Mouse (Mus musculus): Measurements from ENCODE around the gene Arf6. TPM values are rescaled to one million over a fixed set of nuclear protein-coding genes. Genes with fewer than 3 reads are reported as not detected.

Arf6 gene
- total RNA-seq, 2 experiments from 2014 or later = 49.9 to 61.4 TPM

GRCm38 (mm10) chr12:69402100-69402499 lies 30.1 kb downstream of the Arf6 start:
- intact Hi-C loops (cut with DNase I) = no loop called here
- DNase-seq (ENCODE audit: low spot score in 2 of 2) = no peak

GRCm38 (mm10) chr12:69402594-69403167 lies 30.7 kb downstream of the Arf6 start:
- intact Hi-C loops (cut with DNase I) = no loop called here
- no peak for DNase-seq (ENCODE audit: low spot score in 2 of 2)

GRCm38 (mm10) chr12:69410767-69411166 lies 38.8 kb downstream of the Arf6 start:
- intact Hi-C loops (cut with DNase I) = no loop called here
- no peak for DNase-seq (ENCODE audit: low spot score in 2 of 2)

GRCm38 (mm10) chr12:69411936-69412335 lies 40.0 kb downstream of the Arf6 start:
- DNase-seq (ENCODE audit: low spot score in 2 of 2) = no peak
- intact Hi-C loops (cut with DNase I) = no loop called here

GRCm38 (mm10) chr12:69413303-69413702 lies 41.4 kb downstream of the Arf6 start:
- intact Hi-C loops (cut with DNase I) = no loop called here
- DNase-seq (ENCODE audit: low spot score in 2 of 2) = no peak

GRCm38 (mm10) chr12:69414826-69415572 lies 43.0 kb downstream of the Arf6 start:
- DNase-seq (ENCODE audit: low spot score in 2 of 2) = no peak
- intact Hi-C loops (cut with DNase I) = no loop called here

GRCm38 (mm10) chr12:69416793-69417192 lies 44.8 kb downstream of the Arf6 start:
- intact Hi-C loops (cut with DNase I) = no loop called here
- DNase-seq (ENCODE audit: low spot score in 2 of 2) = no peak

GRCm38 (mm10) chr12:69417701-69418291 lies 45.8 kb downstream of the Arf6 start:
- no peak for DNase-seq (ENCODE audit: low spot score in 2 of 2)
- intact Hi-C loops (cut with DNase I) = no loop called here

GRCm38 (mm10) chr12:69418606-69419005 lies 46.7 kb downstream of the Arf6 start:
- DNase-seq (ENCODE audit: low spot score in 2 of 2) = no peak
- intact Hi-C loops (cut with DNase I) = no loop called here

GRCm38 (mm10) chr12:69419017-69419605 lies 47.2 kb downstream of the Arf6 start:
- DNase-seq (ENCODE audit: low spot score in 2 of 2) = peak in 1 of 2 experiments; percentile 12
- intact Hi-C loops (cut with DNase I) = no loop called here

GRCm38 (mm10) chr12:69419606-69420005 lies 47.7 kb downstream of the Arf6 start:
- DNase-seq (ENCODE audit: low spot score in 2 of 2) = no peak
- intact Hi-C loops (cut with DNase I) = no loop called here

GRCm38 (mm10) chr12:69420716-69421115 lies 48.8 kb downstream of the Arf6 start:
- DNase-seq (ENCODE audit: low spot score in 2 of 2) = no peak
- intact Hi-C loops (cut with DNase I) = no loop called here

- DNase-seq (ENCODE audit: low spot score in 2 of 2) = no peak
- intact Hi-C loops (cut with DNase I) = no loop called here
Observed at GRCm38 (mm10) chr12:69422827-69423537, 51.0 kb downstream of the Arf6 start.

Small RNA genes lying within 50 kb of the gene (microRNA-seq; reads per million reads assigned to microRNA genes)
- gene Gm47299 = not detected
- gene Gm47305 = not detected

Other genes with a start within 250 kb of the Arf6 start
- gene Rps29, start 213.0 kb upstream of the Arf6 start, total RNA-seq (2021) = 1,000 to 10,000 TPM; 1,009 to 1,161 TPM
- not detected for gene Lrr1, start 203.3 kb upstream of the Arf6 start, total RNA-seq (2021)
- 100 to 1,000 TPM; 165 to 192 TPM for gene Rpl36al, start 188.1 kb upstream of the Arf6 start, total RNA-seq (2021)
- gene Mgat2, start 188.0 kb upstream of the Arf6 start, total RNA-seq (2021) = 10 to 100 TPM; 27.3 to 30.7 TPM
- 1 to 10 TPM; 2.1 to 5.6 TPM for gene Gm49383, start 175.0 kb upstream of the Arf6 start, total RNA-seq (2021)
- 1 to 10 TPM; 1.8 to 1.9 TPM for gene Dnaaf2, start 173.7 kb upstream of the Arf6 start, total RNA-seq (2021)
- gene Gm49384, start 167.9 kb upstream of the Arf6 start, total RNA-seq (2021) = 1 to 10 TPM; 2.2 to 2.8 TPM
- gene Pole2, start 144.0 kb upstream of the Arf6 start, total RNA-seq (2021) = under 1 TPM in 1 of 2 experiments, not detected in 1; 0.79 TPM
- 10 to 100 TPM; 19.0 to 22.5 TPM for gene Klhdc1, start 131.0 kb upstream of the Arf6 start, total RNA-seq (2021)
- 100 to 1,000 TPM; 128 to 146 TPM for gene Klhdc2, start 75.5 kb upstream of the Arf6 start, total RNA-seq (2021)
- 10 to 100 TPM; 35.9 to 53.2 TPM for gene Nemf, start 15.0 kb upstream of the Arf6 start, total RNA-seq (2021)
- gene Gm9887, start 308 bp downstream of the Arf6 start, total RNA-seq (2021) = 1 to 10 TPM in 1 of 2 experiments, under 1 TPM in 1; 0.93 to 1.7 TPM
- gene Vcpkmt, start 210.9 kb downstream of the Arf6 start, total RNA-seq (2021) = 10 to 100 TPM; 20.3 to 24.8 TPM

Measured in left cerebral cortex, postnatal 36 days (tissue).